Mouse (Mus musculus): ENCODE data around the gene Cacna1b.

Gene Cacna1b

GRCm38 (mm10) chr2:24717963-24718362, 45.0 kb downstream of the Cacna1b start:
- no peak for DNase-seq

- no peak for DNase-seq
Observed at GRCm38 (mm10) chr2:24717461-24717860, 45.5 kb downstream of the Cacna1b start.

GRCm38 (mm10) chr2:24705929-24706328, 57.0 kb downstream of the Cacna1b start:
- DNase-seq: no peak

GRCm38 (mm10) chr2:24702208-24702957, 60.6 kb downstream of the Cacna1b start:
- DNase-seq: no peak

- DNase-seq: no peak
Observed at GRCm38 (mm10) chr2:24697281-24697980, 65.5 kb downstream of the Cacna1b start.

- DNase-seq: no peak
Observed at GRCm38 (mm10) chr2:24692371-24692770, 70.6 kb downstream of the Cacna1b start.

GRCm38 (mm10) chr2:24690356-24690755, 72.6 kb downstream of the Cacna1b start:
- DNase-seq: no peak

GRCm38 (mm10) chr2:24685347-24685746, 77.6 kb downstream of the Cacna1b start:
- no peak for DNase-seq

GRCm38 (mm10) chr2:24684796-24685195, 78.2 kb downstream of the Cacna1b start:
- no peak for DNase-seq

- DNase-seq: no peak
Observed at GRCm38 (mm10) chr2:24683266-24683665, 79.7 kb downstream of the Cacna1b start.

- DNase-seq: no peak
Observed at GRCm38 (mm10) chr2:24680731-24681130, 82.2 kb downstream of the Cacna1b start.

GRCm38 (mm10) chr2:24680176-24680575, 82.8 kb downstream of the Cacna1b start:
- DNase-seq: no peak

- DNase-seq: peak; percentile 48
Observed at GRCm38 (mm10) chr2:24679012-24679651, 83.8 kb downstream of the Cacna1b start.

GRCm38 (mm10) chr2:24678538-24678937, 84.4 kb downstream of the Cacna1b start:
- no peak for DNase-seq

GRCm38 (mm10) chr2:24678110-24678509, 84.8 kb downstream of the Cacna1b start:
- no peak for DNase-seq

GRCm38 (mm10) chr2:24677629-24678028, 85.3 kb downstream of the Cacna1b start:
- no peak for DNase-seq

GRCm38 (mm10) chr2:24674432-24675006, 88.4 kb downstream of the Cacna1b start:
- no peak for DNase-seq

GRCm38 (mm10) chr2:24668598-24668997, 94.4 kb downstream of the Cacna1b start:
- DNase-seq: no peak

- DNase-seq: peak; percentile 8
Observed at GRCm38 (mm10) chr2:24664678-24665257, 98.2 kb downstream of the Cacna1b start.

- no peak for DNase-seq
Observed at GRCm38 (mm10) chr2:24659150-24659775, 103.7 kb downstream of the Cacna1b start.

GRCm38 (mm10) chr2:24648503-24648902, 114.4 kb downstream of the Cacna1b start:
- no peak for DNase-seq

GRCm38 (mm10) chr2:24646452-24647146, 116.4 kb downstream of the Cacna1b start:
- no peak for DNase-seq
